Mouse (Mus musculus): Measurements from ENCODE around the gene Ubac2.

- no peak for TF ChIP-seq CTCF (IDR thresholded peaks at IDR 0.05; ENCODE audit: low read depth)
- no peak for TF ChIP-seq EP300 (optimal IDR thresholded peaks at IDR 0.05)
These were observed 38.2 kb upstream of the Ubac2 start for GRCm38 (mm10) chr14:121840217-121840616.
